Mouse (Mus musculus): ENCODE measurements around the gene Trnau1ap. TPM values are rescaled to one million over a fixed set of nuclear protein-coding genes. Genes with fewer than 3 reads are reported as not detected.

Gene Trnau1ap
- polyA plus RNA-seq, 1 experiment from 2014 or later: 83.5 TPM

DNA sequence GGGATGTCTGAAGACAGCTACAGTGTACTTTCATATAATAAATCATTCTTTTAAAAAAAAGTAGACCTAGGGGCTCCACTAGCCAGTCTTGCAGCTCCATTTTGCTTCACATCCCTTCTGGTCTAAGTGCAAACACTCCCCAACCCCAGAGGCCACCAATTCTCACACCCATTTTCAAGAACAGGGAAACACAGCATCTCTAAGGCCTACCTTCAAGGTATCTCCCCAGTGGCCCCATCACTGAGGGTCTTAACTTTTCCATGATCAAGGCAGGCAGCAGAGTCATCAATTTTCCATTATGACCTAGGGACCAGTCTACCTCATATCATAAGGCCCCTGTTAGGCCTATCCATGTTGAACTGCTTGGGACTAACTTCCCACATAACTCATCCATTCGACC is 22.1 kb upstream of the Trnau1ap start:
- WGBS: 33% methylated on average over 1 of the region's 1 CpGs
- no peak for DNase-seq (ENCODE audit: low spot score)
- Histone ChIP-seq H3K36me3 (replicated peaks) (peaks cover 43% of the 10 kb centered on the region), H3K27ac (replicated peaks) (peak overlapping the region; percentile 36; the same call in 1 of the 2 replicates), H3K4me3 (peak overlapping the region; percentile 86), H3K4me1 (peaks cover 24% of the 10 kb centered on the region), H3K9me3 (no peaks in the 10 kb centered on the region), H3K27me3 (replicated peaks; ENCODE audit: low read depth, poor library complexity, severe bottlenecking) (no peaks in the 10 kb centered on the region)

- 54% methylated on average over 3 of the region's 3 CpGs for WGBS
- Histone ChIP-seq H3K27ac (replicated peaks) (no peak overlapping the region), H3K4me1 (peaks cover 24% of the 10 kb centered on the region), H3K4me3 (peak overlapping the region; percentile 86; the same call in 1 of the 2 replicates), H3K9me3 (no peaks in the 10 kb centered on the region), H3K27me3 (replicated peaks; ENCODE audit: low read depth, poor library complexity, severe bottlenecking) (no peaks in the 10 kb centered on the region), H3K36me3 (replicated peaks) (peaks cover 37% of the 10 kb centered on the region)
- no peak for DNase-seq (ENCODE audit: low spot score)
Observed at GRCm38 (mm10) chr4:132350854-132351253, 21.5 kb upstream of the Trnau1ap start.

- Histone ChIP-seq H3K9me3 (no peaks in the 10 kb centered on the region), H3K4me1 (peaks cover 26% of the 10 kb centered on the region), H3K27ac (replicated peaks) (no peak overlapping the region), H3K36me3 (replicated peaks) (peaks cover 34% of the 10 kb centered on the region), H3K4me3 (no peak overlapping the region), H3K27me3 (replicated peaks; ENCODE audit: low read depth, poor library complexity, severe bottlenecking) (no peaks in the 10 kb centered on the region)
- DNase-seq (ENCODE audit: low spot score): no peak
- WGBS: 28% methylated on average over 2 of the region's 2 CpGs
Observed at GRCm38 (mm10) chr4:132350123-132350740, 20.9 kb upstream of the Trnau1ap start.

- Histone ChIP-seq H3K9me3 (no peaks in the 10 kb centered on the region), H3K36me3 (replicated peaks) (peaks cover 34% of the 10 kb centered on the region), H3K27ac (replicated peaks) (no peak overlapping the region), H3K27me3 (replicated peaks; ENCODE audit: low read depth, poor library complexity, severe bottlenecking) (no peaks in the 10 kb centered on the region), H3K4me3 (no peak overlapping the region), H3K4me1 (peaks cover 29% of the 10 kb centered on the region)
- 59% methylated on average over 3 of the region's 3 CpGs for WGBS
- no peak for DNase-seq (ENCODE audit: low spot score)
Observed at GRCm38 (mm10) chr4:132349495-132350122, 20.3 kb upstream of the Trnau1ap start.

DNA sequence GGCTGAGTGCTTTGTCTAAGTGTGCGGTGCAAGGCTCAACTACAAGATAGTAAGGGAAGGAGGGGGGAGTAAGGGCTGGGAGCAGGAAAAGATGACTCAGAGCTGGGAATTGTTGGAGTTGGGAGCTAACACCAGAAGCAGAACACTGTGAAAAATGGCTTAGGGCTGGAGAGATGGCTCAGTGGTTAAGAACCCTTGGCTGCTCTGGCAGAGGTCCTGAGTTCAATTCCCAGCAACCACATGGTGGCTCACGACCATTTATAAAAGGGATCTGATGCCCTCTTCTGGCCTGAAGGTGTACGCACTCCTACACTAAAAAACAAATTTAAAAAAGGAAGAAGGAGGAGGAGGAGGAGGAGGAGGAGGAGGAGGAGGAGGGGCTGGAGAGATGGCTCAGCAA is 17.3 kb upstream of the Trnau1ap start:
- no peak overlapping the region for H3K4me3 ChIP-seq
- WGBS: 56% methylated on average over 3 of the region's 3 CpGs
- no peak for DNase-seq (ENCODE audit: low spot score)
- peaks cover 42% of the 10 kb centered on the region for H3K4me1 ChIP-seq
- H3K27me3 ChIP-seq (replicated peaks; ENCODE audit: low read depth, poor library complexity, severe bottlenecking): no peaks in the 10 kb centered on the region
- H3K36me3 ChIP-seq (replicated peaks): peaks cover 44% of the 10 kb centered on the region
- no peaks in the 10 kb centered on the region for H3K9me3 ChIP-seq
- no peak overlapping the region for H3K27ac ChIP-seq (replicated peaks)

- Histone ChIP-seq H3K4me3 (no peak overlapping the region), H3K9me3 (no peaks in the 10 kb centered on the region), H3K4me1 (peaks cover 38% of the 10 kb centered on the region), H3K27ac (replicated peaks) (no peak overlapping the region), H3K27me3 (replicated peaks; ENCODE audit: low read depth, poor library complexity, severe bottlenecking) (no peaks in the 10 kb centered on the region), H3K36me3 (replicated peaks) (peaks cover 44% of the 10 kb centered on the region)
- no peak for DNase-seq (ENCODE audit: low spot score)
- 85% methylated on average over 4 of the region's 4 CpGs for WGBS
Observed at GRCm38 (mm10) chr4:132346261-132346660, 16.9 kb upstream of the Trnau1ap start.

- peak overlapping the region; percentile 97 for H3K27ac ChIP-seq (replicated peaks)
- 47% methylated on average over 5 of the region's 5 CpGs for WGBS
- H3K27me3 ChIP-seq (replicated peaks; ENCODE audit: low read depth, poor library complexity, severe bottlenecking): no peaks in the 10 kb centered on the region
- peaks cover 35% of the 10 kb centered on the region for H3K4me1 ChIP-seq
- H3K4me3 ChIP-seq: peak overlapping the region; percentile 97
- no peak for DNase-seq (ENCODE audit: low spot score)
- H3K9me3 ChIP-seq: no peaks in the 10 kb centered on the region
- peaks cover 43% of the 10 kb centered on the region for H3K36me3 ChIP-seq (replicated peaks)
Observed at GRCm38 (mm10) chr4:132345843-132346212, 16.5 kb upstream of the Trnau1ap start.

GRCm38 (mm10) chr4:132345135-132345842 is 16.0 kb upstream of the Trnau1ap start:
- peaks cover 35% of the 10 kb centered on the region for H3K4me1 ChIP-seq

DNA sequence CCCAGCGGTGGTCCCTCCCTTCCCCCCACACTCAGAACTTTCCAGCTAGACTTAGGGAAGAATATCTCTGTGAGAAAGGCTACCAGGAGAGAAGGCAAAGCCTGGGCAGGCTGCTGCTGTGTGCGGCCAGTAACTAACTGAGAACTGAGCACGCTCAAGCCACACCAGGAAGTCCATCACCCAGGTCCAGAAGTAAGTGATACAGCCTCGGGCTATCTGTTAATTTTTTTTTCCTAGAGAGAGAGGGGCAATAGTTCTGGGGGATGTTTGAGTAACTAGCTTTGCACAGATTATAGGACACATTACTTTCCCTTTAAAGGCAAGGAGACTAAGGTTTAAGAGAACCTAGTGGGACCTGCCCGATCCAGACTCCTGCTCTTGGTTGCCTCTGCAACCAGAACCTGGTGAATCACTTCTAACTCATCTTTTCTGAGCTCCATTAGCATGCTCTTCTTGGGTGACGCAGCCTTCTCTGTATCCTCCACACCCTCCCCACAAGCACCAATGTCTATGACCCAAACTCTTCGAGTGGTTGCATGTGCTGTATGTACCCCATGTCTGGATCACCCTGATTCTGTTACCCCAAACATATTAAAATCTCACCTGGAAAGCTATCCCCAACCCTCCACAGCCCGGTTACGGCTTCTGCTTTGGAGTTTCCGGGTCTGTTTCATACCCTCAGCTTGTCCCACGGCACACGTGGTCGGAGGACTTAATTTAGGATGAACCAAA is 15.2 kb upstream of the Trnau1ap start:
- Histone ChIP-seq H3K4me3 (peak overlapping the region; percentile 97), H3K36me3 (replicated peaks) (peaks cover 43% of the 10 kb centered on the region), H3K27me3 (replicated peaks; ENCODE audit: low read depth, poor library complexity, severe bottlenecking) (no peaks in the 10 kb centered on the region), H3K4me1 (peaks cover 35% of the 10 kb centered on the region), H3K27ac (replicated peaks) (peak overlapping the region; percentile 97), H3K9me3 (no peaks in the 10 kb centered on the region)
- DNase-seq (ENCODE audit: low spot score): no peak
- 9% methylated on average over 13 of the region's 13 CpGs for WGBS

More at GRCm38 (mm10) chr4:132345135-132345842, 16.0 kb upstream of the Trnau1ap start:
- Histone ChIP-seq H3K9me3 (no peaks in the 10 kb centered on the region), H3K36me3 (replicated peaks) (peaks cover 43% of the 10 kb centered on the region), H3K27ac (replicated peaks) (peak overlapping the region; percentile 97), H3K4me3 (peak overlapping the region; percentile 97), H3K27me3 (replicated peaks; ENCODE audit: low read depth, poor library complexity, severe bottlenecking) (no peaks in the 10 kb centered on the region)
- DNase-seq (ENCODE audit: low spot score): peak; percentile 96
- WGBS: under 1% methylated on average over 83 of the region's 83 CpGs

- Histone ChIP-seq H3K36me3 (replicated peaks) (peaks cover 69% of the 10 kb centered on the region), H3K27me3 (replicated peaks; ENCODE audit: low read depth, poor library complexity, severe bottlenecking) (no peaks in the 10 kb centered on the region), H3K4me3 (no peak overlapping the region), H3K27ac (replicated peaks) (no peak overlapping the region), H3K4me1 (peaks cover 30% of the 10 kb centered on the region), H3K9me3 (no peaks in the 10 kb centered on the region)
- DNase-seq (ENCODE audit: low spot score): no peak
- WGBS: 86% methylated on average over 3 of the region's 3 CpGs
Observed at GRCm38 (mm10) chr4:132341451-132341850, 12.1 kb upstream of the Trnau1ap start.

DNA sequence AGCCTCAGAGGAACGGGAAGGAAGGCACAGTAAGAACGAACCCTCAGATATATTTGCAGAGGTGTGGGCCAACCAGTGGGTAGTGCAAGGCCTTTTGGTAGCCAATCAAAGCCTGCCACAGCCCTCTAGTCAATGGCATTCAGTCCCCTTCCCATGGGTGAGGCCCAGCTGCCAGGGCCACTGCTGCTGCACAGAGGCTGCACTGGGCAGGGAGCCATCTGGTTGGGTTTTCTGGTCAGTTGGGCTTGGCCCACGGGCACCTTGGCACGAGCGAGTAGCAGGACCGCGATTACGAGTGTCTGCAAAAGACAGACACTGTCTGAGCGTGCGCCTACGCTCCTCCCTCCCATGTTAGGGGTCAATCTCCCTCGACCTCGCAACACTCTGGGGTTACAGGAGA is 9.6 kb upstream of the Trnau1ap start:
- H3K4me1 ChIP-seq: peaks cover 18% of the 10 kb centered on the region
- no peaks in the 10 kb centered on the region for H3K27me3 ChIP-seq (replicated peaks; ENCODE audit: low read depth, poor library complexity, severe bottlenecking)
- WGBS: 93% methylated on average over 13 of the region's 13 CpGs
- H3K27ac ChIP-seq (replicated peaks): no peak overlapping the region
- H3K4me3 ChIP-seq: no peak overlapping the region
- peaks cover 94% of the 10 kb centered on the region for H3K36me3 ChIP-seq (replicated peaks)
- no peaks in the 10 kb centered on the region for H3K9me3 ChIP-seq
- no peak for DNase-seq (ENCODE audit: low spot score)

GRCm38 (mm10) chr4:132332880-132333279 is 3.5 kb upstream of the Trnau1ap start:
- WGBS: 83% methylated on average over 6 of the region's 6 CpGs
- Histone ChIP-seq H3K9me3 (no peaks in the 10 kb centered on the region), H3K4me1 (peaks cover 20% of the 10 kb centered on the region), H3K27ac (replicated peaks) (no peak overlapping the region), H3K36me3 (replicated peaks) (peaks cover 74% of the 10 kb centered on the region), H3K27me3 (replicated peaks; ENCODE audit: low read depth, poor library complexity, severe bottlenecking) (no peaks in the 10 kb centered on the region), H3K4me3 (no peak overlapping the region)
- no peak for DNase-seq (ENCODE audit: low spot score)

Data from embryonic facial prominence, embryonic 10.5 days (tissue).